Mouse (Mus musculus) gastrocnemius, adult 8-10 months (tissue): Measurements from ENCODE around the gene Stxbp6. TPM values are rescaled to one million over a fixed set of nuclear protein-coding genes. Genes with fewer than 3 reads are reported as not detected.
"Not testable (repeated sequence)": the region's sequence is repeated elsewhere in the genome, so short reads cannot be mapped to it uniquely, and the experiment has no call there.

Experiments used
- DNase-seq, 2 experiments: peaks; one replicate each; pipeline ENCODE4 v3.0.0; 2022; ENCODE audit warnings: low spot score in 2 of 2
- total RNA-seq, 4 experiments: library from RNA; stranded (reverse); gene quantifications; 2 replicates each; pipeline ENCODE4 v1.2.4; 2022

Stxbp6 gene
- total RNA-seq, 4 experiments from 2014 or later: 2.4 to 6.1 (median 2.9) TPM

DNA sequence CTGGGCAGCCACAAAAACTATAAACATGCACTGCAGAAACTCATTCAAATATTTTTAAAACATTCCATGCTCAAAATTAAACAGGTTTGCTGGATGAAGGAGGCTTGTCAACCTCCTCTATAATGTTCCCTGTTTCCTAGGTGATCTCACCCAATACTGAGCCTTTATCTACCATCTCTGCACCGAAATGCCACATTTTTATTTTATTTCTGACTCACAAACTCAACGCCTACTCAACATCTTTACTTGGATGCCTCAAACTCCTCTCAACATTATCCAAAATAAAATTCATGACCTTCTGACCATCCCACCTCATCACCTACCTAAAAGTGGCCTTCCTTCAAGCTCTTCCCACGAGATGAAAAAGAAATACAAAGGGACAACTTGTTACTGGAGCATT, 18.1 kb downstream of the Stxbp6 start:
- DNase-seq: no peak

DNA sequence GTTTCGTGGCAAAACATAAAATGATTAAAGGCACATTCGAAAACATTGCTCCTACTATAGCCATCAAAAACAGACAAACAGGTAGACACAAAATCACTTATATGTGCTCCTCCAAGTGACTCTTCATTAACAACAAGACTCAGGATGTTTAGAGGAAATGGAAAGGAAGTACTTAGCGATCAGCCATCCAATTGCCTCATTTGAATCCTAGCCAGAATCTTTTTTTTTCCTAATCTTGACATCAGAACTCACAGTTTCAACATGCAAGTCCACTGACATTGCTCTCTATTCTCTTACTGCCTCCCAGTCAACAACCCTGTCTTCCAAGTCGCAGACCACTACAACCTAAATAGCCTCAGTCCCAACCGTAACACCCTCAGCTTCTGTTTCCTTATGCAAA, 21.2 kb downstream of the Stxbp6 start:
- DNase-seq: no peak

DNA sequence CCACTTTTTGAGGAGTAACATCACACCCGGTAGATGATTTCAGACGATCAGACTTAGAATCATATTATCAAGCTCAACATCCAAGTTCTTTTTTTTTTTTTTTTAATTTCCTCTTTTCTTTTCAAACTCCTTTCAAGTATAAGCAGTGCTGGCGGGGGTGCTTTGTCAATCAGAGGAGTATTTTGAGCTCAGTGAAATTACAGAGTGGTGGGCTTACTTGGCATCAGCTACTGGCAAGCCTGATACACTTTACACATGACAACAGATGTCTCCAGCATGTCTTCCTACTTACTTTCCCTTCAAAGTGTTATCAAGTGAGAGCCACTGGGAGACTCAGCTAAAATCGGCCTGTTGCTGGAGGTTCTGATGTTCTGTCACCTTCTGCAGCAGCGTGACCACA, 21.6 kb downstream of the Stxbp6 start:
- DNase-seq: no peak

DNA sequence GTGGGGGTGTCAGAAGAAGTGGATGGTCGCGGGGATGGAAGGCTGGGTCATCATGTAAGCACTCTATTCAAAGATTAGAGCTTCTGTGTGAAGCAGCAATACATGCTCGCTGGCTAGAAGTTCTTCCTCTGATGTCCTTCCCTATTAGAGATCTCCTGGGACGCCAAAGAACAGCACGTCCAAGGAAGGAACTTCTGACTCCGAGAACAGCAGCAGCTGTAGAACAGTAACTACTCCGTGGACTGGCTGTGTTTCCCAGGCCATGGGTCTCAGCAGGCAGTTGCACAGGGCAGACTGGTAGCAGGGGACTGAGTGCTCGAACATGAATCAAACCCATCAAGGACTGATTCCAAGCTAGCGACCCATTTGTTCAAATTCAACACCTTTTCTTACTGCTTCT, 24.6 kb downstream of the Stxbp6 start:
- peak; percentile 23 to 26 for DNase-seq

DNA sequence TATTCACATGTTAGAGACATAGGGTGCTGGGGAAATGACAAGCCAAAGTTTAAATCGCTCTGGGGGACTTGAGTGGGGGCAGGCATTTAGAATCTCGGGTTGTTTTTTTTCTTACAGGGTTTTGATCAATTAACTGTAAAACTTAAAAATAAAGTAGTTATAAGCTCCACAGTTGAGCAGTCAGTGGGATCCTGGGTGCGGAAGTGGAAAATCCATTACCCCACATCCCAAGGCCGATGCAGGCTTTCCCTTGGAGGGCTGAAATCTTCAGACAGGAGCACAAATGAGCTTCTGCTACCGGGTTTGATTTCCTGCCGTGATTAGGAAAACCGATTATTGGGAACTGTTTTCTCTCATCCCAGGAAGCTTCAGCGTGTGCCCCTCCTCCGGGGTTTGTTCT, 26.8 kb downstream of the Stxbp6 start:
- not testable (repeated sequence) for DNase-seq

DNA sequence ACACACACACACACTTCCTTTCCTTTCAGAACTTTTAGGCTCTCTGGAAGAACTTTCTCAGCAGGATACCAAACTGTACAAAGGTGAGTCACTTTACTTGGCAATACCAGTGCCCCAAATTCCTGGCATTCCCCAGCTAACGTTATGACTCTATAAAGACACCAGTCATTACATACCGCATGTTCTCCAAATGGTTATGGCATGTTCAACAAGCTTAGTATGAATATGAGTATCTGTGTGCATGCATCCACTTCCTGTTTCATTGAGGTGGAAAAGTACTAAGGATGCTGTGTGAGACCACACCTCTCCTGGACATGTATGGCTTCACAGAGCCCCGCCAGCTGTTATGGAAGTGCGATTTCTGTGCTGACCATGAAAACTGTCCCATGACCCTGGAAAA, 27.3 kb downstream of the Stxbp6 start:
- no peak for DNase-seq

DNA sequence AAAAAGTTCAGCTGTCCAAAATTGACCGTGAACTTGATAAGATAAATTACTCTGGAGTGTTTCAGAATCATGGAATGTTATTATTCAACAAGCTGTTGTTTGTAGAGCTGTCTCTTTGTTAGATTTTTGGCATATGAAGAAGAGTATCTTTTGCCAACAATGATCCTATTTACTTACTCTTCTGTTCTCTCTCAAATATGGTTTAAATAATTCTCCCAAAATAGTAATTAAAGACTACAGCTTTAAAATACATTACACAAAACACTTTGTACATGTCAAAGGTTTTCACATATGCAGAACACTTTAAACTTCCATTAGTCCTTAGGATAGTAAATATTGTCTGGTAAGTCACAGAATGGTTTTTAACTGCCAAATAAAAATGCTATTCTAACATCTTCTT, 29.9 kb downstream of the Stxbp6 start:
- no peak for DNase-seq

DNA sequence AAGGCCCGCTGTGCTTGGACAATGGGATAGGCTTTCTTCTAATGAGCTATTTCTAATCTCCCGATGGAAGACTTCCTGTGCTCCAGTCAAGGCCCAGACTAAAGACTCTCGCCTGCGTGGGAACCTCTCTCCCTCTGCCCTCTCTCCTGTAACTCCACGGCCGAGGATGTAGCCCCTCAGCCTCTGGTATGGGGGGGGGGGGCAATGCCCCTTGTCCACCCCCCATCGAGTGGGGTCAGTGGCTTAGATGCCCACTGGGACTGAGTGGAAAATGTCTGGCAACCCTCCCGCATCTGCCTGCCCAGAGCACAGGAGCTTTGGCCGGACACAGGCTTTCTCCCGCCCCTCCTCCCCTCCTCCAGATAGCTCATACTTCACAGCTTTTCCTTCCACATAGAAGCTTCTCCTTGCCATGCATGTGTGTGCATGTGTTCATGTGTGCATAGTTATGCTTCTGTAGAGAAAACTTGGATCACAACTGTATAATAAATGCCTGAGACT, 31.9 kb downstream of the Stxbp6 start:
- no peak for DNase-seq

DNA sequence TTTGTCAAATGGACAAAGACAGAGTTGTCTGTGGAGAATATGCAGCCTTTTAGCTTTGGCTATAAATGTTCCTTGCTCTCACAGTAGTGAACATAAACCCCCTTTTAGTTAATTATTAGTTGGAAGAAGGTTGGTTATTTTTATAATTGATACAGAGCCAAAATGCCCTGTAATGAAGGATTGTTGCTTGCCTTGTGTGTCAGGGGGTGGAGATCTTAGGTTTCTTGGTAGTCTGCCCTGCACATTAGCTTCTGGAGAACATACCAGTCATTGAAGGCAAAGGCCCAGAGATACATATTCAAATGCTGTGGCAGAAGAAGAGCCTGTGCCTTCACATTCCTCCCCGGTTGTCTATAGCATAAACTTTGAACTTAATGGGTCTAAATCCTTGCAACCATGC, 37.0 kb downstream of the Stxbp6 start:
- DNase-seq: no peak

DNA sequence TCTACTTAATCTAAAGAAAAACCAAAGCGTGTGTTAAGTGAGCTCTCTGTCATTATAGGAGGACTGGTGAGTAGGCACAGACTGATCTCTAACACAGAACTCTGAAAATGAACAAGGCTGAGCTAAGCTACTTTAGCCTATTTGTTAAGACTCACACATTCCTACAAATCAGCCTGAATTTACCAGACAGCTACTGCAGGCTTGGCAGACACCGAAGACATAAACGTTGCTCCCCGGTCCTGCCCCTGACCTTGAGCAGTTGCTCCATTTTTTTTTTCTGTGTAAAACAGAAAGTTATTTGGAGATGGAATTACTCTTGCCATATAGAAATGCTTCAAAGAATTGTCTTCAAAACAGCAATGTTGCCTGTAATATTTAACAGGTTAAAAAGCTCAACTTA, 37.4 kb downstream of the Stxbp6 start:
- no peak for DNase-seq

DNA sequence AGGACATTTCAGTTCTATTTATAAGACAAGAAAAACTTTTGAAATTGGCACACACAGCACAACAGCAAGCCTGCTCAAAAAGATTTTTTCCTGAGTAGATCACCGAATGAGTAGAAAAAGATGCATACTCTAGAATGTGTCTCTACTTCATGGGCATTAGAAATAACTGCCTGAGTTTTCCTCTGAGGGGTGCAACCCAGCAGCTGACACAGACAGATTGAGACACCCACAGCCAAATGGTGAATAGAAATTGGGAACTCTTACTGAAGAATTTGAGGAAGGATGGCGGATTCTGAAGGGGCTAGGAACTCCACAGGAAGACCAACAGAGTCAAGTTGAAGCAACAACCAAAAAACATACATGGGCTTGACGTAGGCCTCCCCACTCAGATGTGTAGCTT, 43.8 kb downstream of the Stxbp6 start:
- no peak for DNase-seq

DNA sequence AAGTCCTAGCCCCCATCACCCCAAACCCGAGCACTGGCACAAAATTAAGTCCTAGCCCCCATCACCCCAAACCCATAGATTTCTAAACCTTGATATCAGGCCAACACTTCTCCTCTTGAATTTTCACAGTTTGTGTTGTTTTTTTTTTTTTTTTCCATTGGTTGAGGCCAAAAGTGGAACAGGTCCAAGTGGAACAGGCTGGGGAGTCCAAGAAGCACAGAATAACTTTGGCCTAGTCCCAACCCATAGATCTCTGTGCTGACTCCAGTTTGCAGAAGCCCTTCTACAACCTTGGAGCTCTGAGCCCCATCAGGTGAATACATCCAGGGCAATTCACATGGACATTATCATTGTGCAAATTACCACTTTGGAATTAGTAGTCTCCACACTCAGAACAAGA, 48.2 kb downstream of the Stxbp6 start:
- DNase-seq: no peak

DNA sequence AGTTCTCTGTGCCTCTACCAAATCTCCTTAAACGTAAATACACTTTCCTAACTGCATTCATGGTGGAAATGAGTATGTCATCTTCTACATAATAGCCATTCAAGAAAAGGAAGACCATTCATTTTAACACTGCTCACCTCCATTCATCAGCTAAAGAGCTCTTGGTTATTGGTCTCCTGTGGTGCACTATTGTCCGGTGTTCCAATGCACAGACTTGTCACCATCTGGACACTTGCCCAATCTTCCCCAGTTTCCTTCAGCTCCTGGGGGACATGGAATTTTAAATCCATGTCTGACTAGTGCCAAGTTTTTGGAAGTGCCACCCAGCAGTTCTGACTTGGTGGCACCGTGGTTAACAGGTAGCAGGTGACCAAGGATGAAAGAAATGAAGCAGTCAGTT, 54.5 kb downstream of the Stxbp6 start:
- no peak for DNase-seq

DNA sequence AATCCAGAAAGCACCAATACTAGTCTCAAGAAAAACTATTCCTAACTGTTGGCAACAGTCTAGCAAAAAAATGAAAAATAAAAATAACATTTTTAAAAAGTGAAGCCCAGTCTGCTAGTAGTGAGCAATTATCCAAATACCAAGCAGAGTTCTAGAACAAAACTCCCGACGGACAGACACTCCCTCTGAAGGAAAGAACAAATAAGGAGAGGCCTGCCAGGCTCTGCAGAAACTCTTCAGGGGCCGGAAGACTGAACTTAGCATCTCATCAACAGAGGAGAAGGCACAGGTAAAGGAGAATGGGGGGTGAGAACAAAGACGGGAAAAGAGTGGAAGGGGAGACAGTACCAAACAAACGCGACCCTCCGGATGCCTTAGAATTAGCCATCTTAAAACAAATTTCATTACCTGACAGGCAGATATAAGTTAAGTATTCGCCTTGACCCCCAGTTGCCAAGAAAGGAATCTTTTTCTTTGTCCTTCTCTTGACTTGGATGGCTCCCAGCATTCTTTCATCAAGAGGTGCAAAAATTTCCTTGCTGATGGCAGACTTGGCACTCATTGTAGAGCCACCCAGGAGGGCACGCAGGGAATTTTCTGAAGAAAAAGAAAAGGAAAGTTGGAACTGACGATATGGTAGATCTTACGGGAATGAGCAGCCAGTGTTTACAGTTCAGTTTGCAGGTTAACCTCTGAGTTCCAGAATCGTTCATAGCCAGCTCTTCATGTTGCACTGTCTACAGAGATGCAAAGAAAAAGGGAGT, 55.3 kb downstream of the Stxbp6 start:
- peak in 1 of 2 experiments; percentile 4 for DNase-seq

DNA sequence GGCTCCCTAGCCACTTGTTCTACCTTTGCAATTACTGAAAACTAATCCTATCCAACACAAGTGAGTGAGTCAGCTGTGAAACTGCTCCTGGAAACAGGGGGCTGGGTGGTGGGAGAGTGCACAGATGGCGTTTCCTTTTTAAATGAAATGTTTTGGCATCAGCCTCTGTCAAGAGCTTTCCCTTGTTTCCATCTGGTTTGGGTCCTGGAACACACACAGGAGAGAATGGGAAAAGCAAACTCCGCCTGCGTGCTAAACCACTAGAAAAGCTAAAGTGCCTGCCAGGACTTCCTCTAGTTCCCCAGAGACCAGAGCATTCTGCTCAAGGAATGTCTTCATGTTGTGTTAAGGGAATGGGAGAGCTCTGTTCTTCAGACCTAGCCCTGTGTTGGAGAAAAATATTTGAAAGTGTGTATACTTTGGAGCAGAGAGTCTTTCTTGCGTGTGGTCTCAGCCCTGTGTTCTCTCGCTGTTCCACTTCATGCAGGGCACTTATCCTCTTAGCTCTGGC, 61.2 kb downstream of the Stxbp6 start:
- DNase-seq: peak; percentile 55 to 63

DNA sequence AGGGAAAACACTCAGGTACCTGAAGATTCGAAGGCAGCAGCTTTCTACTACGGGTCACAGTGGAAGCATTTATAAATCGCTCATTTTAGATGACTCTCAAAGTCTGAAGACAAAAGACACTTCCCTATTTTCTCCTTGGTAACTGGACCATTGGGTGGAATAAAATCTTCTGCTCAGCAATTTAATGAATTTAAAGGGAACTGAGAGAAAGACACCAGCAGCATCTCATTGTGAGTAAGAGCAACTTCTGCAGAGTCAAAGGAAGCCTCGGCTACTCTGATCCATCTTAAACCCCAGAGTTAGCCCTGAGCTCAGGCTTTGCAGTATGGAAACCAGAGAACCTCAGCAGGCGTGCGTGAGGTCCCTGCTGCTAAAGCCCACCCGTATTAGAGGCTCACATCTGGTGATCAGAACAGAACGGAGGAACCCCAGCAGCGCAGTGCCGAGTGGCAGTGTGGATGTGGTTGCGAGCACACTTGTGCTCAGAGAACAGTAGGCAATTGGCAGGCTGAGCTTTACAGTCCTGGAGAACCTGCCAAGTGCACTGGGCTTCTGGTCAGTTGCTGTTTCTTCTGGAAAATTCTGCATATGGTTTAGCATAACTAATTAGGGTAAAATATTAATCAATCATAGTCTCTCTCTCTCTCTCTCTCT, 62.9 kb downstream of the Stxbp6 start:
- peak in 1 of 2 experiments; percentile 3 for DNase-seq

DNA sequence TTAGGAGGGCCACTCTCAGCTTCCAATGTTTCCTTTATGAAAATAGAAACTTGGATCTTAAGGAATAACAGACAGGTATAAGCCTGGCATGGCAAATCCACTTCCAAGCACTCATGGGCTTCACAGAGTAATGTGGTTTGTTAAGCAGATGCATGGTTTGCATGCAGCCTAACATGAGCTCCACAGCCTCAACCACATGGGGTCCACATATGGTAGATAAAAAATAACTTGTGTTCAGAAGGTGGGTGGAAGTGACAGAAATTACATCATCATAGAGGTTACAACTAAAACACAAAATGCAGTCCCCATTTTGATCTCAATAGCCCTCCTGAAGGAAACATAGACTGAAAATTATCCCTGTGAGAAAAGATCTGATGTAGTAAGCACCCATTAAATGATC, 63.5 kb downstream of the Stxbp6 start:
- DNase-seq: no peak

DNA sequence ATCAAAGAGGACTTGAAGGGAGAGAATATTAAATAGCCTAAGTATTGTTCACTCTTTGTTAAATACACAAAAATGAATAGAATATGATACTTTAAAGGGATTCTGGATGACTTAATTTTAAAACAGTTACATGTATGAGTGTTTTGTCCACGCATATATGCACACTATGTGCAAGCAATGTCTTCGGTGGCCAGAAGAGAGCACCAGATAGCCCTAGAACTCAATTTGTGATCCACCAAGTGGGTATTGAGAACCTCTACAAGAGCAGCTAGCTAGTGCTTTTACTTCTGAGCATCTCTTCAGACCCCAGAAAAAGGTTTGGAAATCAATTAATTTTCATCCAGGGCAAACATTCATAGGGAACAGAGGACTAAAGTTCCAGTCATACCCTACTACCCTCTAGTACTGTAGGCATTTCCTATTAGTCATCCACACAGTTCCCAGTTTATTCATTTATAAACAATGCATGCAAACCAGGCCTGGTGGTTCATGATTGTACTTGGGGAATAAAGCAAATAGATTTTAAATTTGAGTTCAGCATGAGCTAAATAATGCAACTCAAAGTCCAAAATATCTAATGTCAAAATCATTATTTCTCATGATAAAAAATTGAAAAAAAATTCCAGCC, 64.4 kb downstream of the Stxbp6 start:
- no peak for DNase-seq

DNA sequence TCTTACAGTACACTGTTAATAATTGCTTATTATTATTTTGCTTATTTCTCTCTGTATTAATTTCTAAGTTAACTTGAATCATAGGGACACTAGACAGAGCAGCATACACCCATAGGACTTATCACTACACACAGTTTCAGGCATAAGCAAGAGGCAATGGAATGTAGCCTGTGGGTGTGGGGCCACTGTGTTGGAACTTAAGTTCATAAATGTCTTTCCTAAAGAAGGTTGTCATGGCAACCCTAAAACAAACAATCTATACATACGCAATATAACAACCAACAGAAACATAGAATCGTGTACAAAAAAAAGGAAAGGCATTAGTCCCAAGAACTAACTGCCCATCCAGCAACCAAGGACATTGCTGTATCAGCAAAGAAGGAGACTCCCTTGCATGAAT, 67.9 kb downstream of the Stxbp6 start:
- DNase-seq: no peak

DNA sequence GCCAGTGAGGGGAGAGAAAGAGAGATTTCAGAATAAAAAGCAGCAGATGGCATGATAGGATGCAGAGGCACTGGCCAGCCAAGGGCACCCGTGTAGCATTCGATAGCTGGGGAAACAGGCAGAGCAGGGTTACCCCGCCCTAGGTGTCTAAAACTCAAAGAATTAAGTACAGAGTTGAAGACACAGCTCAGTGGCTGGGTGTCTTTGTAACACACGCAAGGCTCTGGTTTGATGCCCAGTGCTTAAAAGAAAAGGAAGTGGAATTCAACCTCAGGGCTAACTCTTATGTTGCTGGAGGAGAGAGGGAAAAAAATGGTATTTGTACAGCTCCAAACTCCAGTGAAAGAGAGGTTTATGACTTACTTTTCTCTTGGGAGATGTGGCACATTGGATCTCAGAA, 68.5 kb downstream of the Stxbp6 start:
- DNase-seq: no peak

DNA sequence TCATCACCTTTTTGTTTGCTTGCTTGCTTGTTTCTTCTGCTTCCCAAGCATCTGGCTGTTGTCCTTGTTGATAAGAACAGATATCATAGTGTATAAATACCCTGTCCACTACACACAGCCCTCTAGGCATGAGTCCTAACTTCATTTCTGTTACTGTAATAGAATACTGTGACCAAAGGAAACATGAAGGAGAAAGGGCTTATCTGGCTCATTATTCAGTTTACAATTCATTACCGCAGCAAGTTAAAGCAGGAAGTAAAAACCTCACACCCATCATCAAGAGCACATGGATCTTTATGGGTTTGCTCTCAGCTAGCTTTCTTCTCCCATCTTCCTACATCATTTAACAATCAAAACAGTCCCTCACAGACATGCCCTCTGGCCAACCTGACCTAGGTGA, 72.5 kb downstream of the Stxbp6 start:
- DNase-seq: no peak

DNA sequence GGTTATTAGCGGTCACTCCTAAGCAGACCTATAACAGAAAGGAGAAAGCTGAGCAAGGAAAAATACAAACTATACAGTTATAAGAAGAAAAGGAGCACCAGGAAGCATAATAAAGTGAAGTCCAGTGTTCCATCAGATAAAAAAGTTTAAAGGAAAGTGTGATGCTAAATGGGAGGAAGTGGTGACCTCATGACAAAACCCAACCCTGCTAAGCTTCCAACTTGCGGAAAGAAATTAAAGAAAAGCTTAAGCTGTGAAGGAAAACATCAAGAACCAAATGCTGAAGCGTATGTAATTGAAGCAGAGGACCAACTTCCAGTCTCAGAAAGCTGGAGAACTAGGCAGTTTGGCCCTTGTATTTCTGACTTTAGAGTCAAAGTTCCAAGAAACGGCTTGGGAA, 77.1 kb downstream of the Stxbp6 start:
- no peak for DNase-seq
